ENCODE assay signal across 8 mouse cellular contexts in the genomic region with DNA sequence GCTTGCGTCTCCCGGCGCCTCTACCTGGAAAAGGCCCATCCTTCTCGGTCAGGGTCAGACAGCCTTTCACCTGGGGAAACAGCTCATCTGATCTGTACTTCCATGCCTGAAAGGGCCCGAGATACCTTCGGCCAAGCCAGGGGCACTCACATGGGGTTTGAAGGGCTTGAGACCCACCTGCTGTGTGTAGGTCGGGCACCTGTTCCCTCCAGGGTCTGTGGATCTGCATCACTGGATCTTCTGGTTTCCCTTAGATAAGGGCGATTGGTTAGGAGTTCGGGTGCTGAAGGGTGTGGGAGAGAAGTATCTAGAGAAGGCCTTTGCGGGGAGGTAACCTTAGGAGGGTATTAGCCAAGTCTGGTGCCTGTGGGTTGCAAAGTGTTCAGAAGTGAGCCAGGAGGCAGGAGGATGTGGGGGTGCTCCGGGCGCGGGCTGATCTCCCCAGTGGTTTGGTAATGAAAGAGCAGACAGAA. TPM values are rescaled to one million over a fixed set of nuclear protein-coding genes. Genes with fewer than 3 reads are reported as not detected.
A peak's percentile ranks its signal among the peaks of the same experiment; 100 is the strongest.
DNase-seq lines count a peak whose midpoint lies in the region; ATAC-seq lines count a peak whose summit lies in the region.

No protein-coding gene starts in this region.

- H3K4me2 ChIP-seq in embryonic facial prominence, embryonic 14.5 days (ENCODE audit: low read depth, low read length): peak overlapping the region; percentile 81
- peak overlapping the region; percentile 91 for H3K4me2 ChIP-seq in hindbrain, embryonic 11.5 days (replicated peaks; ENCODE audit: low read depth, low read length)
- H3K4me2 ChIP-seq in liver, embryonic 13.5 days: peak overlapping the region; percentile 68
- peak overlapping the region; percentile 85 for H3K4me2 ChIP-seq in neural tube, embryonic 13.5 days

- no peaks in the 10 kb centered on the region for H3K4me1 ChIP-seq in embryonic facial prominence, embryonic 14.5 days (ENCODE audit: control insufficient read depth, insufficient read depth, low read length)
- H3K4me1 ChIP-seq in hindbrain, embryonic 11.5 days (replicated peaks; ENCODE audit: control insufficient read depth, insufficient read depth, low read length): no peaks in the 10 kb centered on the region
- H3K4me1 ChIP-seq in liver, embryonic 13.5 days (replicated peaks): peaks cover 4% of the 10 kb centered on the region
- H3K4me1 ChIP-seq in neural tube, embryonic 13.5 days (replicated peaks): peaks cover 12% of the 10 kb centered on the region

- H3K27me3 ChIP-seq in embryonic facial prominence, embryonic 14.5 days (replicated peaks; ENCODE audit: control insufficient read depth, insufficient read depth, low read length): no peaks in the 10 kb centered on the region
- H3K27me3 ChIP-seq in hindbrain, embryonic 11.5 days (ENCODE audit: control insufficient read depth, insufficient read depth, low read length): no peaks in the 10 kb centered on the region
- peaks cover 66% of the 10 kb centered on the region for H3K27me3 ChIP-seq in liver, embryonic 13.5 days
- peaks cover 11% of the 10 kb centered on the region; the same call in 1 of the 2 replicates for H3K27me3 ChIP-seq in neural tube, embryonic 13.5 days

- H3K4me3 ChIP-seq in embryonic facial prominence, embryonic 14.5 days (ENCODE audit: low read depth, low read length): peak overlapping the region; percentile 76
- peak overlapping the region; percentile 78 for H3K4me3 ChIP-seq in hindbrain, embryonic 11.5 days (ENCODE audit: low read depth, low read length)
- peak overlapping the region; percentile 57 for H3K4me3 ChIP-seq in liver, embryonic 13.5 days (replicated peaks)
- peak overlapping the region; percentile 74 for H3K4me3 ChIP-seq in neural tube, embryonic 13.5 days

- 0 out of 2 replicates have a peak, but pooled peaks cover 6% of the 10 kb centered on the region for H3K36me3 ChIP-seq in embryonic facial prominence, embryonic 14.5 days (ENCODE audit: control insufficient read depth, insufficient read depth, low read length)
- no peaks in the 10 kb centered on the region for H3K36me3 ChIP-seq in hindbrain, embryonic 11.5 days (ENCODE audit: control insufficient read depth, insufficient read depth, low read length)
- no peaks in the 10 kb centered on the region for H3K36me3 ChIP-seq in liver, embryonic 13.5 days
- 0 out of 2 replicates have a peak, but pooled peaks cover 6% of the 10 kb centered on the region for H3K36me3 ChIP-seq in neural tube, embryonic 13.5 days

- H3K9ac ChIP-seq in embryonic facial prominence, embryonic 14.5 days (ENCODE audit: low read depth, low read length): peak overlapping the region; percentile 84
- H3K9ac ChIP-seq in hindbrain, embryonic 11.5 days (ENCODE audit: low read depth, low read length): peak overlapping the region; percentile 86
- H3K9ac ChIP-seq in liver, embryonic 13.5 days: peak overlapping the region; percentile 54
- H3K9ac ChIP-seq in neural tube, embryonic 13.5 days: peak overlapping the region; percentile 89

- peak overlapping the region; percentile 83 for H3K27ac ChIP-seq in embryonic facial prominence, embryonic 14.5 days (replicated peaks; ENCODE audit: low read depth, low read length)
- peak overlapping the region; percentile 30; the same call in 1 of the 2 replicates for H3K27ac ChIP-seq in hindbrain, embryonic 11.5 days (ENCODE audit: low read depth, low read length)
- H3K27ac ChIP-seq in liver, embryonic 13.5 days: no peak overlapping the region
- H3K27ac ChIP-seq in neural tube, embryonic 13.5 days (replicated peaks): peak overlapping the region; percentile 81

- H3K9me3 ChIP-seq in embryonic facial prominence, embryonic 14.5 days (ENCODE audit: control insufficient read depth, low read length): no peaks in the 10 kb centered on the region
- no peaks in the 10 kb centered on the region for H3K9me3 ChIP-seq in hindbrain, embryonic 11.5 days (ENCODE audit: control insufficient read depth, low read length)
- no peaks in the 10 kb centered on the region for H3K9me3 ChIP-seq in liver, embryonic 13.5 days (replicated peaks)
- H3K9me3 ChIP-seq in neural tube, embryonic 13.5 days: no peaks in the 10 kb centered on the region

- ATAC-seq in embryonic facial prominence, embryonic 14.5 days (ENCODE audit: low read depth): peak; percentile 75
- ATAC-seq in hindbrain, embryonic 11.5 days (ENCODE audit: low FRiP score): peak; percentile 74
- ATAC-seq in liver, embryonic 13.5 days (ENCODE audit: low read depth): peak; percentile 20; the same call in 1 of the 2 replicates
- peak; percentile 79 for ATAC-seq in neural tube, embryonic 13.5 days (ENCODE audit: low read depth)
- ATAC-seq in erythroid progenitor cell, adult 5-6 weeks (replicated peaks; ENCODE audit: low FRiP score, poor library complexity, severe bottlenecking): no peak

- WGBS in embryonic facial prominence, embryonic 14.5 days: 0% methylated on average over 10 of the region's 13 CpGs
- under 1% methylated on average over 13 of the region's 13 CpGs for WGBS in hindbrain, embryonic 11.5 days
- WGBS in liver, embryonic 13.5 days (ENCODE audit: insufficient replicate concordance): under 1% methylated on average over 13 of the region's 13 CpGs
- WGBS in neural tube, embryonic 13.5 days: 2% methylated on average over 13 of the region's 13 CpGs

- peak; percentile 43 to 49 for DNase-seq in layer of hippocampus, postnatal 10 days (ENCODE audit: low spot score in 2 of 2)
- DNase-seq in layer of hippocampus, adult 11-12 months (ENCODE audit: low spot score): no peak
- DNase-seq in ZHBTc4 (ENCODE audit: low read depth, low spot score): peak; percentile 57
- peak; percentile 71 for DNase-seq in embryonic facial prominence, embryonic 14.5 days (ENCODE audit: low spot score)
- peak; percentile 56 for DNase-seq in hindbrain, embryonic 11.5 days (ENCODE audit: low spot score)
- no peak for DNase-seq in liver, embryonic 13.5 days

RNA-seq across cellular contexts. Expression of a gene that starts 0.6 kb away (rescaled TPM):
- total RNA-seq in layer of hippocampus, postnatal 10 days (2021): 10 to 100 TPM; 27.7 to 31.2 TPM
- 30.2 and 31.9 TPM in 2 replicates for polyA plus RNA-seq in embryonic facial prominence, embryonic 14.5 days (2014; fragmentation: Nextera tagmentation; extraction: Ambion mirVana)
- polyA plus RNA-seq in hindbrain, embryonic 11.5 days (2014; fragmentation: Nextera tagmentation; extraction: Ambion mirVana): 26.4 and 31.1 TPM in 2 replicates
- polyA plus RNA-seq in liver, embryonic 13.5 days (2015; fragmentation: Nextera tagmentation; extraction: Ambion mirVana): 3.6 and 4.1 TPM in 2 replicates
- polyA plus RNA-seq in neural tube, embryonic 13.5 days (2015; fragmentation: Nextera tagmentation; extraction: Ambion mirVana): 24.8 and 28.5 TPM in 2 replicates
- 4.3 and 8.8 TPM in 2 replicates for total RNA-seq in erythroid progenitor cell, adult 5-6 weeks (2015; ENCODE audit: low replicate concordance)
- 2.2 and 6.7 TPM in 2 replicates for total RNA-seq in erythroid progenitor cell, adult 5-6 weeks (2017; ENCODE audit: low replicate concordance)

RNA-seq across cellular contexts. Expression of a gene that starts 29.6 kb away (rescaled TPM):
- 10 to 100 TPM; 21.1 to 24.2 TPM for total RNA-seq in layer of hippocampus, postnatal 10 days (2021)
- 17.3 and 17.6 TPM in 2 replicates for polyA plus RNA-seq in embryonic facial prominence, embryonic 14.5 days (2014; fragmentation: Nextera tagmentation; extraction: Ambion mirVana)
- polyA plus RNA-seq in hindbrain, embryonic 11.5 days (2014; fragmentation: Nextera tagmentation; extraction: Ambion mirVana): 7.3 and 9.0 TPM in 2 replicates
- polyA plus RNA-seq in liver, embryonic 13.5 days (2015; fragmentation: Nextera tagmentation; extraction: Ambion mirVana): 1.2 and 1.6 TPM in 2 replicates
- 5.8 and 7.0 TPM in 2 replicates for polyA plus RNA-seq in neural tube, embryonic 13.5 days (2015; fragmentation: Nextera tagmentation; extraction: Ambion mirVana)
- total RNA-seq in erythroid progenitor cell, adult 5-6 weeks (2015; ENCODE audit: low replicate concordance): 3.6 and 5.0 TPM in 2 replicates
- total RNA-seq in erythroid progenitor cell, adult 5-6 weeks (2017; ENCODE audit: low replicate concordance): 0.83 and 1.2 TPM in 2 replicates

RNA-seq across cellular contexts. Expression of a gene that starts 57.4 kb away (rescaled TPM):
- under 1 TPM; 0.30 to 0.80 TPM for total RNA-seq in layer of hippocampus, postnatal 10 days (2021)
- polyA plus RNA-seq in embryonic facial prominence, embryonic 14.5 days (2014; fragmentation: Nextera tagmentation; extraction: Ambion mirVana): 21.9 and 34.4 TPM in 2 replicates
- polyA plus RNA-seq in hindbrain, embryonic 11.5 days (2014; fragmentation: Nextera tagmentation; extraction: Ambion mirVana): 2.0 and 4.6 TPM in 2 replicates
- 1.6 and 1.7 TPM in 2 replicates for polyA plus RNA-seq in liver, embryonic 13.5 days (2015; fragmentation: Nextera tagmentation; extraction: Ambion mirVana)
- polyA plus RNA-seq in neural tube, embryonic 13.5 days (2015; fragmentation: Nextera tagmentation; extraction: Ambion mirVana): 0.20 and 0.41 TPM in 2 replicates
- not detected in 2 replicates for total RNA-seq in erythroid progenitor cell, adult 5-6 weeks (2015; ENCODE audit: low replicate concordance)
- not detected in 2 replicates for total RNA-seq in erythroid progenitor cell, adult 5-6 weeks (2017; ENCODE audit: low replicate concordance)

Comparison
In these comparisons a context has a peak if more than half of its experiments do, and no peak if none do; other contexts are left out.
1. DNase-seq: peak in layer of hippocampus, postnatal 10 days (2 of 2), ZHBTc4 (single experiment), embryonic facial prominence, embryonic 14.5 days (single experiment) and hindbrain, embryonic 11.5 days (single experiment); none in layer of hippocampus, adult 11-12 months (single experiment) and liver, embryonic 13.5 days (single experiment).
2. Peak in every context shown above with its lines, with median percentiles within 50 percentile points of each other: H3K4me2 ChIP-seq, H3K4me3 ChIP-seq and H3K9ac ChIP-seq.